Mouse (Mus musculus) megakaryocyte, embryonic 14.5 days (primary cell): ENCODE measurements around the gene Osm. TPM values are rescaled to one million over a fixed set of nuclear protein-coding genes. Genes with fewer than 3 reads are reported as not detected.
A peak's percentile ranks its signal among the peaks of the same experiment; 100 is the strongest.

ENCODE experiments used
- H3K27me3 ChIP-seq: replicated peaks from 2 replicates; pipeline ENCODE3; 2012; ENCODE audit warnings: inconsistent platforms
- H3K36me3 ChIP-seq: replicated peaks from 2 replicates; pipeline ENCODE3; 2012; ENCODE audit warnings: low read length, inconsistent platforms, mixed read lengths
- H3K4me1 ChIP-seq: 2 replicates; pipeline ENCODE4 v1.6.1; 2012; ENCODE audit warnings: inconsistent platforms
- H3K4me3 ChIP-seq: replicated peaks from 2 replicates; pipeline ENCODE3; 2012; ENCODE audit warnings: moderate library complexity, mild to moderate bottlenecking, inconsistent platforms
- H3K9me3 ChIP-seq: 2 replicates; pipeline ENCODE4 v1.6.1; 2012; ENCODE audit warnings: inconsistent platforms
- FLI1 ChIP-seq: IDR thresholded peaks from 2 replicates; pipeline ENCODE4 v1.6.1; 2012; ENCODE audit warnings: low read length, inconsistent platforms, mixed read lengths
- GATA1 ChIP-seq: IDR thresholded peaks from 3 replicates; pipeline ENCODE4 v1.6.1; 2012; ENCODE audit warnings: mixed read lengths, low read length, inconsistent platforms, borderline replicate concordance
- polyA plus RNA-seq: library from polyadenylated mRNA; stranded (reverse); fragments of >175 nt; gene quantifications from 2 replicates; pipeline ENCODE4 v1.2.3, GENCODE M21; 2012; ENCODE audit warnings: low replicate concordance; ENCODE audit not compliant: insufficient read depth

Osm gene
- polyA plus RNA-seq, 1 experiment, result 6.5 TPM

DNA sequence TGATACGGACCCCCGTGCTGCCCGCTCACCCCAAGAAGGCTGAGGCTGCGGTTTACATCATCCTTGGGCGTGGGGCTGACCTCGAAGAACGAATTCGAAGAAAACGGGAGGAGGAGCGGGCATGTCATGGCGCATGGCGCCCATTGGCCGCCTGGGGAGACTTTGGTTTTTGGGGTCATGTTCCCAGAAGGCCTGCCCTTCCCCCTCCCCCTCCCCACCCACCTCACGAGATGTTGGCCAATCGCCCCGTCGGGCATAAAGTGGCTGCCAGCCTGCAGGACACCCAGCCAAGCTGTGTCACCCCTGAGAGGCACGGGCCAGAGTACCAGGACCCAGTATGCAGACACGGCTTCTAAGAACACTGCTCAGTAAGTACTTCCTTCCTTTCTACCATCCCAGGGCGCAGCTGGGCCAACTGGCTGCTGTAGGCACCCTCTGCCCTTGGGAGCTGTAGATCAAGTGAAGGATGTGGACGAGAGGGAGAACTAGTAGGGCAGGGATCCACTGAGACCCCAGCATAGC lies 387 bp downstream of the Osm start:
- peaks cover 48% of the 10 kb centered on the region for H3K27me3 ChIP-seq
- H3K4me1 ChIP-seq, result peaks cover 69% of the 10 kb centered on the region
- H3K9me3 ChIP-seq, result peaks cover 13% of the 10 kb centered on the region
- TF ChIP-seq GATA1, result no peak
- TF ChIP-seq FLI1, result no peak
- peaks cover 15% of the 10 kb centered on the region for H3K36me3 ChIP-seq
- H3K4me3 ChIP-seq, result peak overlapping the region; percentile 89

DNA sequence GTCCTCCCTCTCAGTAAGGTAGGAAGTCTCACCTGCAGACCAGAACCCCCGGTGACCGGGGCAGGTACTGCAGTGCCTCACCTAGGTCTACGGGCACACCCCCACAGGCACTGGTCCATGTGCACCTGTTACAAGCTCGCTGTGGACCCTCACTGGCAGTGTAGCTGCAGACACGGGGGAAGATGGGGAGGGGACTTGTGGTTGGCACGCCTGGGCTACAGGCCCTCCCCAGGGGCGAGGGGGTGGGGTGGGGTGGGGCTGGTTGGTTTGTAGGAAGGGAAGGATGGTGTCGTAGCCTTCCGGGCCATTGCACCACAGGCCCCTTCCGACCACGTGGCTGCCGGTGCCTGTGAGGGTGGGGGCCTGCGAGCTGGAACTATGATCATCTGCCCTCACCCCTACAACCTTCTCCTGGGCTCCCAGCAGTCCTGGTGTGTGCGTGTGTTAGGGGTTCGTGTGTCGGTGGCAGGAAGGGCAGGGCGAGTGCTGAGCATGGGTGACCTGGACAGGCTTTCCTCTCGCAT lies 1.2 kb downstream of the Osm start:
- Histone ChIP-seq H3K4me3 (peak overlapping the region; percentile 89), H3K36me3 (peaks cover 15% of the 10 kb centered on the region), H3K9me3 (peaks cover 13% of the 10 kb centered on the region), H3K27me3 (peaks cover 48% of the 10 kb centered on the region), H3K4me1 (peaks cover 61% of the 10 kb centered on the region)
- TF ChIP-seq FLI1, result no peak
- no peak for TF ChIP-seq GATA1

DNA sequence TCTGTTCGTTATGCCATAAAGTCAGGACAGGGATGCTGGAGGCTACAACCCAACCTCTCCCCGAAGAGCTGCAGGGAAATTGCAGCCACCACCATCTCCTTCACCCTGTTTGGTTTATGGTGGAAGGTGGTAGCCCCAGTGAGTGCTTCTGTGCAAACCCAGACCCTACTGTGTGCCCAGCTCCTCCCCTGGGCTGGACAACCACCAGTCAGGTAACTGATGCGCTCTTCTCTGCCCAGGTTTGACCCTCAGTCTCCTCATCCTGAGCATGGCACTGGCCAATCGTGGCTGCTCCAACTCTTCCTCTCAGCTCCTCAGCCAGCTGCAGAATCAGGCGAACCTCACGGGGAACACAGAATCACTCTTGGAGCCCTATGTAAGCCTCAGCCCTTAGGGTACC lies 1.9 kb downstream of the Osm start:
- Histone ChIP-seq H3K4me3 (peak overlapping the region; percentile 89), H3K36me3 (peaks cover 15% of the 10 kb centered on the region), H3K4me1 (peaks cover 54% of the 10 kb centered on the region), H3K27me3 (peaks cover 48% of the 10 kb centered on the region), H3K9me3 (peaks cover 13% of the 10 kb centered on the region)
- TF ChIP-seq GATA1, result no peak
- TF ChIP-seq FLI1, result no peak

DNA sequence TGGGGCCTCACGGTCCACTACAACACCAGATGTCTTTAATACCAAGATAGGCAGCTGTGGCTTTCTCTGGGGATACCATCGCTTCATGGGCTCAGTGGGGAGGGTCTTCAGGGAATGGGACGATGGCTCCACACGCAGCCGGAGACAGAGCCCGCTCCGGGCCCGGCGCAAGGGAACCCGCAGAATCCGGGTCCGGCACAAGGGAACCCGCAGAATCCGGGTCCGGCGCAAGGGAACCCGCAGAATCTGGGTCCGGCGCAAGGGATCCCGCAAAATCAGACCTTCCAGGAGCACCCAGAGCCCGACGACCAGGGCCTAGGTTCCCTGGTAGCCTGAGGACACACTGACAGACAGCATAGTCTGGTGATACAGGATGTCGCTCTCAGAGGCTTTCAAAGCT lies 3.5 kb downstream of the Osm start:
- peaks cover 40% of the 10 kb centered on the region for H3K4me1 ChIP-seq
- peaks cover 15% of the 10 kb centered on the region for H3K36me3 ChIP-seq
- TF ChIP-seq GATA1, result no peak
- no peak for TF ChIP-seq FLI1
- peaks cover 13% of the 10 kb centered on the region for H3K9me3 ChIP-seq
- peaks cover 44% of the 10 kb centered on the region for H3K27me3 ChIP-seq
- H3K4me3 ChIP-seq, result no peak overlapping the region

DNA sequence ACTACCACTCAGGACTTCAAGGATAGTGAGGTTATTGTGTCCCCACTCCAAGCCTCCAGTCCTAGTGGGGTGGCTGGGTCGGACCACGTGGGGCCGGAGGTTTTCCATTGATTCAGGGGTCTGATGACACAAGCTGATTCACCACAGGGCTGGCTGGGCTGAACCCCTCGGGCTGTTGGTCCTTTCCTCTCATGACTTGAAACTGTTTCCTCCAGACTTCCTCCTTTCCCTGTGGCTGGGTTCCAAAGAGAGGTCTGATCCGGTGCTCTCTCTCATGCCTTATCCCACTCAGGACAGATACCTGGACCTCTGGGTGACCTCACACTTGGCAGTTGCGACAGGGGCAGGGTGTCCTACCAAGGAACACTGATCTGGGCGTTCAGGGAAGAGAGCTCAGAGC lies 3.9 kb downstream of the Osm start:
- no peak for TF ChIP-seq GATA1
- H3K4me3 ChIP-seq, result no peak overlapping the region
- peaks cover 39% of the 10 kb centered on the region for H3K4me1 ChIP-seq
- H3K36me3 ChIP-seq, result peaks cover 15% of the 10 kb centered on the region
- peaks cover 42% of the 10 kb centered on the region for H3K27me3 ChIP-seq
- H3K9me3 ChIP-seq, result peaks cover 13% of the 10 kb centered on the region

DNA sequence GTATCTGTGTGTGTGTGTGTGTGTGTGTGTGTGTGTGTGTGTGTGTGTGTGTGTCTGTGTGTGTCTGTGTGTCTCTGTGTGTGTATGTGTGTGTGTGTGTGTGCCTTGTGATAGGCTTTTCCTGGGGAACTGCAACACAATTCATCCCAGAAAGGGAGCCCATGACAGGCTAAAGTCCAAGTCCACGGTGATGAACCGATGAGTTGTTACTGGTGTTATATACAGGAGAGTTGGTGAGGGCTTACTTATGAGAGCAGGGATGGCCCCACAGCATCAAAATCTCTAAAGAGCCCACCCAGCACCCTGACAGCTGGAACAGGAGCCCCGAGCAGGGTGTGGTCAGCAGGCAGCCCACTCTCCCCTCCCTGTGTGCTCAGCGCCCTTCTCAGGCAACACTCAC lies 5.0 kb downstream of the Osm start:
- Histone ChIP-seq H3K4me1 (peaks cover 28% of the 10 kb centered on the region), H3K36me3 (peaks cover 15% of the 10 kb centered on the region), H3K9me3 (peaks cover 13% of the 10 kb centered on the region), H3K27me3 (peaks cover 33% of the 10 kb centered on the region), H3K4me3 (no peak overlapping the region)
- no peak for TF ChIP-seq GATA1
- TF ChIP-seq FLI1, result no peak

DNA sequence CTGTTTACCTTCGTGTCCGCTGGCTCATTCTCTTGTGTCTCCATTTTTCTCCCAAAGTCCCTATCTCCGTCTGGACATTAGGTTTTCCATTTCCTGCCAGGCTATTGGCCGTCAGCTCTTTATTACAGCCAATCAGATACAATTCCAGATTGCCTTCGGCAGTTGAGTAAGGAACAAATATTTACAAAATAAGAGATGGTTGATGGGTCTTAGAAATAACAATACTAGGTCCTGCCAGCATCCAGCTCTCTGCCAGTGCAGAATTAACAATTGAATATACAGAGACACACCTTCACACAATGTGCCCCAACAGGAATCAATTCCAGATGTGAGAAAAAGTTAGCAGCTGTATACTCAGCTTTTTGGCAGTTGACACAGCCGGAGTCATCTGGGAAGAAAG lies 9.9 kb downstream of the Osm start:
- H3K27me3 ChIP-seq, result peaks cover 22% of the 10 kb centered on the region
- H3K36me3 ChIP-seq, result no peaks in the 10 kb centered on the region
- no peaks in the 10 kb centered on the region for H3K9me3 ChIP-seq
- H3K4me3 ChIP-seq, result no peak overlapping the region
- no peak for TF ChIP-seq GATA1
- TF ChIP-seq FLI1, result no peak
- H3K4me1 ChIP-seq, result peaks cover 23% of the 10 kb centered on the region

DNA sequence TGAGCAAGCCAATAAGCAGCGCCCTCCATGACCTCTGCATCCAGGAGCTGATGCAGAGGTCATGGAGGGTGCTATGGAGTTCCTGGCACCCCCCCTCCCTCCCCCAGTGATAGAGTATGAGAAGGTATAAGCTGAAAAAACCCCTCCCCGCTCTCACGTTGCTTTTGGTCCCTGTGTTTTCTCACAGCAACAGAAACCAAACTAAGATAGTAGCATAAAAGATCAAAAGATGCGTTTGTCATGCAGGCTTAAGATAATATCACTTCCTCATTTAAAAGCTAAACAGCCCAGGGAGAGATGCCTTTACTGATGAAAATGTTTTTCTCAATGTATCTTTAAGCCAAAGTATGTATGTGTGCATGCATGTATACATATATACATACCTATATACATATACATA lies 10.4 kb downstream of the Osm start:
- Histone ChIP-seq H3K4me3 (no peak overlapping the region), H3K4me1 (peaks cover 28% of the 10 kb centered on the region), H3K27me3 (peaks cover 27% of the 10 kb centered on the region), H3K36me3 (no peaks in the 10 kb centered on the region), H3K9me3 (no peaks in the 10 kb centered on the region)
- no peak for TF ChIP-seq FLI1
- no peak for TF ChIP-seq GATA1

DNA sequence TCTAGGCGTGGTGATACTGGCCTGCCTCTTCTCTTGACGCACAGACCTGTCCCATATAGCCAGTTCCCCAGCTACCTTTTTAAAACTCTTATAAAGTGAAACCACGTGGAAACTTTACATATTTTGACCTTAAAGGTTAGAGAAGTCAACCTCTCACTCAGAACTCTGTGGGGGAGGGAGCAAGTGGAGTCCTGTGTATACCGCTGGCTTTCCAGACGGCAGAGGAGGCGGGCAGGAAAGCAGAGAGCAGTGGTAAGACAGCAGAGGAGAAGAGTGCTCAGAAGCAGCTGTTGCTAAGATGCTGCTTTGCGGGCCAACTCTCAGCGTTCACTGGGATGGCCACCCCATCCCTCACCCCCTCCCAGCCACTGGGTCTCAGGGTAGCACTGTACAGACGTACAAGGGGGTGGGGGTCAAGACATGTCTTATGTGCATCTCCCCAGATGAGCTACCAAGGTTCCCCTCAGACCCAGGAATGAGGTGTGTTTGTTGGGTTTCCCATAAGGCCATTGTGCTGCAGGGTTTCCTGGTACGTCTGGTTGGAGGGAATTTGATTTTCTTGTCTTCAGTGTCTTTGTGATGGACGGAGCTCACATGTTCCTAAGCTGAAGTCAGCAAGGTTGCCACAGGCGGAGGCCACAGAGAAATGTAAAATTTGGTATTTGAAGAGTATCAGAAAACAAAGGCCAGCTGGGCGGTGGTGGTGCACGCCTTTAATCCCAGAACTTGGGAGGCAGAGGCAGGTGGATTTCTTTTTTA lies 11.2 kb downstream of the Osm start:
- Histone ChIP-seq H3K9me3 (no peaks in the 10 kb centered on the region), H3K4me3 (no peak overlapping the region), H3K4me1 (peaks cover 33% of the 10 kb centered on the region), H3K27me3 (peaks cover 33% of the 10 kb centered on the region), H3K36me3 (no peaks in the 10 kb centered on the region)
- TF ChIP-seq FLI1, result no peak
- no peak for TF ChIP-seq GATA1

DNA sequence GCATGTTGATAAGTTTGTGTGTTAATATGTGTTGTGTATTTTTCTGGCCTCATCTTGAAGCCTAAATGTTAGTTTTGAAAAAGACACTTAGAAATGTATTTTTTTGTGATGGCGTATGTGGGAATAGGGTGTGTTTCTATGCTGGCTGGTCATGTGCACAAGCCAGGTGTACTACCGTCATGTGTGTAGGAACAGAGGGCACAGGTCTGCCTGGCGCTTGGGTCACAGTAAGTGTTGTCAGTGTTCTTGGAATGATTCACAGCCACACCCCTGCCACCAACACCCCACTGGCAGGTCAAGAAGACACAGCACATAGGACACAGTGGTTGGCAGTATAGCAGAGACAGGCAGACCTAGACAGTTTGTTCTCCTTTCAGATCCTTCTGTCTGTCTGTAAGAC lies 12.9 kb downstream of the Osm start:
- H3K9me3 ChIP-seq, result peaks cover 7% of the 10 kb centered on the region
- H3K4me1 ChIP-seq, result peaks cover 33% of the 10 kb centered on the region
- H3K4me3 ChIP-seq, result no peak overlapping the region
- no peak for TF ChIP-seq FLI1
- TF ChIP-seq GATA1, result no peak
- no peaks in the 10 kb centered on the region for H3K36me3 ChIP-seq
- H3K27me3 ChIP-seq, result peaks cover 41% of the 10 kb centered on the region
